Mouse (Mus musculus) spleen, adult 12 weeks (tissue): ENCODE data around the gene Wnt4.

Source experiments
- DNase-seq: peaks from one replicate; pipeline ENCODE4 v3.0.0; 2022; ENCODE audit warnings: low spot score

Gene Wnt4

GRCm38 (mm10) chr4:137306991-137307706 lies 29.9 kb downstream of the Wnt4 start:
- no peak for DNase-seq

DNA sequence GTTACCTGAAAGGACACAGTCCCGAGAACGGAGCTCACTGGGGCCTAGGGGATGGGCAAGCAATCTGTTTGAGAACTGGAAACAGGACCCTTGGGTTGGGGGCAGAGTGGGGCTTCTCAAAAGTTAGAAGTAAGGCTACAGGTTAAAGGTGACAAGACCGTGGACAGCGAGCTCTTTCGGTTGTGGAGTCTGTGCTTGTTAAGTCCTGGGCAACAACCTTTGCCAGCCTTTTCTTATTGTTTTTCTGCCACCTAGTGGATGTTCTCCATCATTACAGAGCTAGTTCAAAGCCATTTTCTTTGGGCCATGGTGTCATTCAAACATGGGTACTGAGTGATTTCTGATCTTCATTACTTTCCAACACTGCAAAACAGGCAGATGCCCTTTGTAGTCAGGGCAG lies 31.1 kb downstream of the Wnt4 start:
- no peak for DNase-seq

GRCm38 (mm10) chr4:137313511-137313910 lies 36.2 kb downstream of the Wnt4 start:
- no peak for DNase-seq

DNA sequence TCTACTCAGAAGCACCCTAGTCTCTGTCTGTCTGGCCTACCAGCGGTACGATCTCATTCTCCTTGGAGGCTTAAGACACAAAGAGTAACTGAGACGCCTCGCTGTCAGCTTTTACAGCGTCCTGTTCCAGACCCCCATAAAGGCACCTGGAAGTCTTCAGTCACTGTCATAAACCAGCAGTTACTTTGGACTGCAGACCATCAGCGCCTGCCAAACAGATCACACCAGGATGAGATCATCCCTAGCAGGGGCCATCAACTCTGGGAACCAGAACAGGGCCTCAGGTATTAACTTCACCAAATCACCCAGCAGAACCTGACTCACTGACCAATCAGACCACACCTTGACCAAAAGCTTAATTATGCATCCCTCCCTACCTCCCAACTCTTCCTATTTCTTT lies 37.3 kb downstream of the Wnt4 start:
- no peak for DNase-seq

DNA sequence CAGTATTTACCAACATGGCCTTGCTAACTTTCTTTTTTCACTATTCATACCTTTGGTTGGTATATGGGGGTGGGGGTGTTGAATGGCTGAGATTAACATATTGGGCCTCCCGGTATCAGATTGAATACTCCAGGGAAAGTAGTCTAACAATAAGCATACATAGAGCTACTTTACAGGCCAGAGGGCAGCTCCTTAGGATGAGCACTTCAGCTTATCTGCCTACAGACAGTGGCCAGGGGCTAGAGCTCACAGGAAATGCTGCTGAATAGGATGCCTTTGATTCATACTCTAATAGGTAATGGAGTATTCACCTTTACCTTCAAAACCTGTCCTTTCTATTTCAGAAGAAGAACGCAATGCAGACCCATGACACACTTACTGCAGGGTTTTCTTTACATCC lies 37.8 kb downstream of the Wnt4 start:
- DNase-seq: no peak

- no peak for DNase-seq
These were observed 38.9 kb downstream of the Wnt4 start for GRCm38 (mm10) chr4:137316027-137316770.

DNA sequence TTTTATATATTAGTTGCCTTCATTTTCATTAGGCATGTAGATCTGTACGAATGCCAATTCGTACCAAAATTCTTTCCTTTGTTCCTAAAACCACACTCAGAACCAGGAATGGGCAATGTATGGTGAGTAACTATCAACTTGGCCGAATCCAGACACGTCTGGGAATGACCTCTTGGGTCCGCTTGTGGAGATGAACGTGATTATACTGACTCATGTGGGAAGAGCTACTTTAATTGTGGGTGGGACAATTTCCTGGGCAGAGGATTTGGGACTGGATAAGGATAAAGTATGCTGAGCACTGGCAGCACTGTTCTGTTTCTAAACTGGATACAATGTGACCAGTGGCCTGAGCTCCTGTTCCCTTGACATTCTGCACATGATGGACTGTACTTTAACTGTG lies 47.6 kb downstream of the Wnt4 start:
- no peak for DNase-seq

DNA sequence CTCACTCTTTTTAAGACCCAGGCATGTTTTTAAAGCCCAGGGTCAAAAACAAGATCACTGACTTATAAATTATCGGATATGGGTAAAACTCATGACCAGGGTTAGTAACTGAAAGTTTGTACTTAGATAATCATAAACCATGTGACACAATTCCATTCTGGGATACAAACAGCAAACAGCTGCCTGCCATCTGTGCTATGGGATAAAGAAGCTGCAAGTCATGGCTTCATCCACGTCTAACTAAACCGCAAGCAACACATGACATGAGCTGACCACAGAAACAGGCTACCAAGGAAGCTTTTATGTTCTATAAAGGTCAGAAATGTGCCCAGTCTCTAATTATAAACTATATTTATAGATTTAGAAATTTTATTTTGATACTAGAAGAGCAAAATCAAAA lies 49.2 kb downstream of the Wnt4 start:
- no peak for DNase-seq

DNA sequence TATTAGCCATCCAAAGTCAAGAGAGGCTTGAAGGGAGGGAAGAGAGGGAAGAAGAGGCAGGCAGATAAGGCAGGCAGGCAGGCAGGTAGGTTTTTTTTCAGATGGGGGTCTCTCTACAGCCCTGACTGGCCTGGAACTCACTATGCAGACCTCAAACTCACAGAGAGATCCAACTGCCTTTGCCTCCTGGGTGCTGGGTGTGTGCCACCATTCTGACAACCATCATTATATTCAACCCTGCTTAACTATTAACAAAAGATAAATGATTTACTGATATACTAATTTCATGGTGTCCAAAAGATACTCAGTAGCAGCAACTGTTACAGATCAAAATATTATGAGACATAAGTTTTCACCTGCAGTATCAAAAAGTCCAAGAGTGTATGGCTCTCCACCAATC lies 54.8 kb downstream of the Wnt4 start:
- no peak for DNase-seq

DNA sequence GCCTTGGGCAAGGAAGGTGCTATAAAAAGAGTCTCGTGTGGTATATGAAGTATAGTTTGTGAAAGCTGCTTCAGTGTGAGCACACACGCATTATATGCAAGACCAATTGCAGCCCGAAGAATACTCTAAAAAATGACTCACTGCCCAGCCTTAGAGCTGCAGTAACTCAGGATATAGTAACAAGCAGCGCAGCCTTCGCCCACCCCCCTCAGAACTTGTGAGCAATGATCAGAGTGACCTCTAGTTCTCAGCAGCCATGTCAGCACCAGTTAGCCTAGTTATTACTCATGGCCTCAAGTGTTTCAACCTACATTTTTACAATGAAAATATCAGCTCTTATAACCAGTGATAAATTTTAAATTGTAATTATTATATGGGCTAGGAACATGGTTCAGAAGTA lies 59.2 kb downstream of the Wnt4 start:
- no peak for DNase-seq

DNA sequence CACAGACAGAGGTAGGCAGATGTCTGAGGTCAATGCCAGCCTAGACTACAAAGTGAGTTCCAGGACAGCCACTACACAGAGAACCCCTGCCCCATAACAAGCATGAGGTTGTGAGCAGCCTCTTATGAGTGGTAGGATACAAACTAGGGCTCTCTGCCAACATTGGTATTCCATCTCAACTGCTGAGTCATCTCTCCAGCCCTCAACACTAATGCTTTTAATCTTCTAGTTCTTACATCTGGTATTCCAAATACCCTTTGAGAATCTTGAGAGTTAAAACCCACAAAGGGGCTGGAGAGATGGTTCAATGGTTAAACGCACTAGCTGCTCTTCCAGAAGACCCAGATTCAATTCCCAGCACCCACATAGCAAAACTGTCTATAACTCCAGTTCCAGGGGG lies 62.1 kb downstream of the Wnt4 start:
- DNase-seq: no peak

DNA sequence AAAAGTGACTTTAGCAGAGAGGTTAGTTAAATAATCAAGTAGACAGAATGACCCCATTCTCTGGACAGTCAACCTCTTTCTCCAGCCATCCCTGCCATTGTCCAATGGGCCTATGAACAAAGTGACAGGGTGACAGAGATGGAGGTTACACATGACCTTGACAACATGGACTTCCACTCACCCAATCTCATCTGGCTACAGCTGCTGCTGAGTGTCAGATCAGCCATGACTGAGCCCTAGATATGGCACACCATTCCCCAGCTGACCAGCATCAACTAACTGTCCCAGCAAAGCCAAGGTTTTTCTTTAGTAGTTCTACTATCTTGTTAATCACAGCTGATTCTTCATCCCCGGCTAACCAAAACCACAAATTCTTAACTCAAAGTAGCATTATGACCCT lies 65.5 kb downstream of the Wnt4 start:
- no peak for DNase-seq

DNA sequence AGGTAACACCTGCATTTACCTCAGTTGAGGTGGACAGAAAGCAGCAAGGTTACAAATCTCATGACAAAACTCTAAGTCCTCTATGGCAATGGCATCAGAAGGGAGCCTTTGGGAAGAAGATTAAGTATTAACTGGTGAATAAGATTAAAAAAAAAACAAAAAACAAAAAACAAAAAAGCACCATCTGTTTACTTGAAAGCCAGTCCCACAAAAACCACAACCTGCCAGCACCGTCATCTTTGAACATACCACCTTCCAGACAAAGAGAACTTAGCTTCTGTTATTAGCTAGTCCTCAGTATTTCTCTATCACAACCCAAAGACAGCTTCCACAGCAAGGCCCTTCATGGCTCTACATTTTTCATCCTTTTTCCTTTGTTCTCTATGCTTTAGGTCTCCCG lies 67.8 kb downstream of the Wnt4 start:
- no peak for DNase-seq

GRCm38 (mm10) chr4:137345790-137346189 lies 68.5 kb downstream of the Wnt4 start:
- no peak for DNase-seq
